Mouse (Mus musculus): ENCODE results near the gene Otud7a.
A peak's percentile ranks its signal among the peaks of the same experiment; 100 is the strongest.

The Otud7a gene

GRCm38 (mm10) chr7:63789743-63790142, 345.2 kb downstream of the Otud7a start:
- DNase-seq = no peak

GRCm38 (mm10) chr7:63796001-63796632, 351.6 kb downstream of the Otud7a start:
- DNase-seq = peak in 1 of 2 experiments; percentile 2

- peak in 1 of 2 experiments; percentile 3 for DNase-seq
These were observed 353.9 kb downstream of the Otud7a start for GRCm38 (mm10) chr7:63798446-63798845.

GRCm38 (mm10) chr7:63799304-63799703, 354.8 kb downstream of the Otud7a start:
- DNase-seq = peak in 1 of 2 experiments; percentile 1

GRCm38 (mm10) chr7:63802751-63803150, 358.2 kb downstream of the Otud7a start:
- peak; percentile 56 to 69 for DNase-seq
